In the genomic region with DNA sequence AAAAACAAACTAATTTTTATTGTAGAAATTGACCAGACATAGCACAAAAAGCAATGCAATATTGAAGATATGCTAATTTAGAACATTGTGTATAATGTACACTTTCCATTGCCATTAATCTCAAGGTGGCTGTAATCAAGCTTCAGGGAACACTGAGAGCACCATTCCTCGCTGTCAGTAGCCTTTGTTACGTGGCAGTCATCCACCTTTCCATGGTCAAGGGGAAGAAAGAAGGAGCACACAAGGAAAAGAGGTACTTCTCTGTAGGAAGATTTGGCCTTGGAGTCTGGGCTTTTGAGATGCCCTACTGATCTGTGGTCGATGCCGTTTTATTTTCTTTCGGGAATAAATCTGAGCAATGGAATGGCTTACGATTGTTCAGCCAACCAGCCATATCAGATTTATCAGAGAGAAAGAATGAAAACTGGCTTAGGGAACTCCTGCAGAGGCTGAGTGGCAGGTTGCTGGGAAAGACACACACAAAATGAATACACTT, we compare ENCODE assay signal across 16 mouse cellular contexts. TPM values are rescaled to one million over a fixed set of nuclear protein-coding genes. Genes with fewer than 3 reads are reported as not detected.
A peak's percentile ranks its signal among the peaks of the same experiment; 100 is the strongest.
DNase-seq lines count a peak whose midpoint lies in the region; ATAC-seq and TF ChIP-seq lines count a peak whose summit lies in the region.
"Had no signal": no experiment of that assay in that cellular context is flagged by ENCODE, and none has a peak within 500 bp of the region (broad histone marks: within the 10 kb centered on the region; RNA-seq: fewer than 3 reads in every experiment).

No protein-coding gene starts in this region.

- no peak for ATAC-seq in forebrain, embryonic 13.5 days
- ATAC-seq in forebrain, embryonic 11.5 days (replicated peaks; ENCODE audit: low FRiP score) = no peak
- no peak for ATAC-seq in hindbrain, embryonic 13.5 days (ENCODE audit: low FRiP score)
- no peak for ATAC-seq in hindbrain, embryonic 11.5 days (ENCODE audit: low FRiP score)
- ATAC-seq in hindbrain, embryonic 16.5 days = no peak
- no peak for ATAC-seq in midbrain, postnatal 0 days (ENCODE audit: low FRiP score)
- ATAC-seq: inflammation-experienced regulatory T-cells, adult 6 months had no signal

- TF ChIP-seq CTCF in midbrain, postnatal 0 days (IDR thresholded peaks at IDR 0.05) = no peak

- 0 out of 2 replicates have a peak overlapping the region, but pooled peaks have one; percentile 10 for H3K4me3 ChIP-seq in forebrain, embryonic 13.5 days
- no peak overlapping the region for H3K4me3 ChIP-seq in forebrain, embryonic 11.5 days (ENCODE audit: low read depth, low read length)
- peak overlapping the region; percentile 12; the same call in 1 of the 2 replicates for H3K4me3 ChIP-seq in hindbrain, embryonic 13.5 days
- no peak overlapping the region for H3K4me3 ChIP-seq in hindbrain, embryonic 11.5 days (ENCODE audit: low read depth, low read length)
- peak overlapping the region; percentile 6; the same call in 1 of the 2 replicates for H3K4me3 ChIP-seq in hindbrain, embryonic 16.5 days (ENCODE audit: low read length)
- H3K4me3 ChIP-seq in midbrain, postnatal 0 days (ENCODE audit: low read depth, low read length) = peak overlapping the region; percentile 3; the same call in 1 of the 2 replicates
- H3K4me3 ChIP-seq: kidney, embryonic 15.5 days; stomach, embryonic 15.5 days had no signal

- H3K27me3 ChIP-seq in forebrain, embryonic 13.5 days = peaks cover 28% of the 10 kb centered on the region
- peaks cover 7% of the 10 kb centered on the region; the same call in 1 of the 2 replicates for H3K27me3 ChIP-seq in forebrain, embryonic 11.5 days (ENCODE audit: control insufficient read depth, insufficient read depth, low read length)
- H3K27me3 ChIP-seq in hindbrain, embryonic 13.5 days = no peaks in the 10 kb centered on the region
- no peaks in the 10 kb centered on the region for H3K27me3 ChIP-seq in hindbrain, embryonic 11.5 days (ENCODE audit: control insufficient read depth, insufficient read depth, low read length)
- no peaks in the 10 kb centered on the region for H3K27me3 ChIP-seq in hindbrain, embryonic 16.5 days (replicated peaks; ENCODE audit: control insufficient read depth, insufficient read depth, low read length)
- no peaks in the 10 kb centered on the region for H3K27me3 ChIP-seq in midbrain, postnatal 0 days (ENCODE audit: insufficient read depth, low read length)

- H3K4me1 ChIP-seq in forebrain, embryonic 13.5 days = peaks cover 23% of the 10 kb centered on the region
- peaks cover 3% of the 10 kb centered on the region; the same call in 1 of the 2 replicates for H3K4me1 ChIP-seq in forebrain, embryonic 11.5 days (replicated peaks; ENCODE audit: control insufficient read depth, insufficient read depth, low read length)
- peaks cover 24% of the 10 kb centered on the region for H3K4me1 ChIP-seq in hindbrain, embryonic 13.5 days (replicated peaks)
- no peaks in the 10 kb centered on the region for H3K4me1 ChIP-seq in hindbrain, embryonic 11.5 days (replicated peaks; ENCODE audit: control insufficient read depth, insufficient read depth, low read length)
- H3K4me1 ChIP-seq in hindbrain, embryonic 16.5 days (ENCODE audit: control insufficient read depth, insufficient read depth, low read depth, low read length) = peaks cover 3% of the 10 kb centered on the region; the same call in 1 of the 2 replicates
- no peaks in the 10 kb centered on the region; the same call in 1 of the 2 replicates for H3K4me1 ChIP-seq in midbrain, postnatal 0 days (ENCODE audit: insufficient read depth, low read length)

- no peak for DNase-seq in forebrain, embryonic 11.5 days (ENCODE audit: low spot score)
- no peak for DNase-seq in hindbrain, embryonic 11.5 days (ENCODE audit: low spot score)
- no peak for DNase-seq in midbrain, postnatal 0 days (ENCODE audit: low spot score)
- DNase-seq in right cerebral cortex, postnatal 14 days = no peak
- no peak for DNase-seq in urinary bladder, postnatal 14 days (ENCODE audit: low spot score)
- DNase-seq: gastrocnemius, postnatal 36 days; lung, postnatal 14 days had no signal

- WGBS in forebrain, embryonic 13.5 days = 40% methylated on average over 6 of the region's 6 CpGs
- WGBS in forebrain, embryonic 11.5 days = 62% methylated on average over 6 of the region's 6 CpGs
- WGBS in hindbrain, embryonic 13.5 days = 54% methylated on average over 6 of the region's 6 CpGs
- WGBS in hindbrain, embryonic 11.5 days = 82% methylated on average over 6 of the region's 6 CpGs
- WGBS in hindbrain, embryonic 16.5 days = 48% methylated on average over 6 of the region's 6 CpGs
- WGBS in midbrain, postnatal 0 days = 25% methylated on average over 6 of the region's 6 CpGs

- peak overlapping the region; percentile 15; the same call in 1 of the 2 replicates for H3K4me2 ChIP-seq in forebrain, embryonic 13.5 days
- no peak overlapping the region for H3K4me2 ChIP-seq in forebrain, embryonic 11.5 days (ENCODE audit: low read depth, low read length, severe bottlenecking)
- peak overlapping the region; percentile 34 for H3K4me2 ChIP-seq in hindbrain, embryonic 13.5 days
- H3K4me2 ChIP-seq in hindbrain, embryonic 11.5 days (replicated peaks; ENCODE audit: low read depth, low read length) = no peak overlapping the region
- H3K4me2 ChIP-seq in hindbrain, embryonic 16.5 days (ENCODE audit: low read length) = peak overlapping the region; percentile 47
- H3K4me2 ChIP-seq in midbrain, postnatal 0 days (ENCODE audit: low read depth, low read length, poor library complexity, severe bottlenecking) = peak overlapping the region; percentile 39
- H3K4me2 ChIP-seq: kidney, embryonic 15.5 days; stomach, embryonic 15.5 days had no signal

- H3K36me3 ChIP-seq in forebrain, embryonic 13.5 days (ENCODE audit: poor library complexity, severe bottlenecking) = no peaks in the 10 kb centered on the region
- no peaks in the 10 kb centered on the region for H3K36me3 ChIP-seq in forebrain, embryonic 11.5 days (ENCODE audit: control insufficient read depth, insufficient read depth, low read length)
- no peaks in the 10 kb centered on the region for H3K36me3 ChIP-seq in hindbrain, embryonic 13.5 days
- H3K36me3 ChIP-seq in hindbrain, embryonic 11.5 days (ENCODE audit: control insufficient read depth, insufficient read depth, low read length) = no peaks in the 10 kb centered on the region
- no peaks in the 10 kb centered on the region for H3K36me3 ChIP-seq in hindbrain, embryonic 16.5 days (ENCODE audit: control insufficient read depth, insufficient read depth, low read length)
- H3K36me3 ChIP-seq in midbrain, postnatal 0 days (ENCODE audit: insufficient read depth, low read length) = no peaks in the 10 kb centered on the region
- H3K36me3 ChIP-seq: kidney, embryonic 15.5 days; stomach, embryonic 15.5 days had no signal

- no peak overlapping the region for H3K9ac ChIP-seq in forebrain, embryonic 13.5 days
- no peak overlapping the region for H3K9ac ChIP-seq in forebrain, embryonic 11.5 days (ENCODE audit: low read length)
- H3K9ac ChIP-seq in hindbrain, embryonic 13.5 days = peak overlapping the region; percentile 43; the same call in 1 of the 2 replicates
- no peak overlapping the region for H3K9ac ChIP-seq in hindbrain, embryonic 11.5 days (ENCODE audit: low read depth, low read length)
- no peak overlapping the region; the same call in 1 of the 2 replicates for H3K9ac ChIP-seq in hindbrain, embryonic 16.5 days (ENCODE audit: low read depth, low read length)
- peak overlapping the region; percentile 24; the same call in 1 of the 2 replicates for H3K9ac ChIP-seq in midbrain, postnatal 0 days (replicated peaks; ENCODE audit: low read length, poor library complexity, severe bottlenecking)
- H3K9ac ChIP-seq: kidney, embryonic 15.5 days; liver, embryonic 14.5 days; stomach, embryonic 15.5 days had no signal

- no peaks in the 10 kb centered on the region for H3K9me3 ChIP-seq in forebrain, embryonic 13.5 days (replicated peaks)
- no peaks in the 10 kb centered on the region for H3K9me3 ChIP-seq in forebrain, embryonic 11.5 days (ENCODE audit: control insufficient read depth, low read length)
- no peaks in the 10 kb centered on the region for H3K9me3 ChIP-seq in hindbrain, embryonic 13.5 days
- H3K9me3 ChIP-seq in hindbrain, embryonic 11.5 days (ENCODE audit: control insufficient read depth, low read length) = no peaks in the 10 kb centered on the region
- no peaks in the 10 kb centered on the region for H3K9me3 ChIP-seq in hindbrain, embryonic 16.5 days (ENCODE audit: control insufficient read depth, low read length)
- H3K9me3 ChIP-seq in midbrain, postnatal 0 days (ENCODE audit: low read length) = no peaks in the 10 kb centered on the region
- H3K9me3 ChIP-seq: kidney, embryonic 15.5 days; stomach, embryonic 15.5 days had no signal

- H3K27ac ChIP-seq in forebrain, embryonic 13.5 days = no peak overlapping the region
- H3K27ac ChIP-seq in forebrain, embryonic 11.5 days (ENCODE audit: low read depth, low read length) = no peak overlapping the region
- 0 out of 2 replicates have a peak overlapping the region, but pooled peaks have one; percentile 12 for H3K27ac ChIP-seq in hindbrain, embryonic 13.5 days
- no peak overlapping the region for H3K27ac ChIP-seq in hindbrain, embryonic 11.5 days (ENCODE audit: low read depth, low read length)
- H3K27ac ChIP-seq in hindbrain, embryonic 16.5 days (ENCODE audit: low read depth, low read length) = 0 out of 2 replicates have a peak overlapping the region, but pooled peaks have one; percentile 51
- no peak overlapping the region for H3K27ac ChIP-seq in midbrain, postnatal 0 days (ENCODE audit: low read depth, low read length)
- H3K27ac ChIP-seq: kidney, embryonic 15.5 days; liver, embryonic 14.5 days; stomach, embryonic 15.5 days had no signal

RNA-seq across cellular contexts. Expression of a gene that starts 4.6 kb away (rescaled TPM):
- polyA plus RNA-seq in forebrain, embryonic 13.5 days (2015; fragmentation: Nextera tagmentation; extraction: Ambion mirVana) = 8.9 and 11.2 TPM in 2 replicates
- 3.9 and 4.3 TPM in 2 replicates for polyA plus RNA-seq in forebrain, embryonic 11.5 days (2014; fragmentation: Nextera tagmentation; extraction: Ambion mirVana)
- 13.7 and 15.3 TPM in 2 replicates for polyA plus RNA-seq in hindbrain, embryonic 13.5 days (2015; fragmentation: Nextera tagmentation; extraction: Ambion mirVana)
- polyA plus RNA-seq in hindbrain, embryonic 11.5 days (2014; fragmentation: Nextera tagmentation; extraction: Ambion mirVana) = 5.6 and 10.2 TPM in 2 replicates
- polyA plus RNA-seq in hindbrain, embryonic 16.5 days (2015; fragmentation: Nextera tagmentation; extraction: Ambion mirVana) = 12.4 and 14.7 TPM in 2 replicates
- 33.5 and 40.8 TPM in 2 replicates for total RNA-seq in midbrain, postnatal 0 days (2014; rRNA removed)
- polyA plus RNA-seq in midbrain, postnatal 0 days (2015; fragmentation: Nextera tagmentation; extraction: Ambion mirVana) = 6.2 and 7.8 TPM in 2 replicates
- total RNA-seq: megakaryocyte-erythroid progenitor cell, adult 5-6 weeks had no signal
- polyA plus RNA-seq: C2C12; inflammation-experienced regulatory T-cells, adult 6 months had no signal

Comparison
In these comparisons a context has a peak if more than half of its experiments do, and no peak if none do; other contexts are left out.
1. H3K27ac ChIP-seq: peak in hindbrain, embryonic 13.5 days (single experiment) and hindbrain, embryonic 16.5 days (single experiment); none in forebrain, embryonic 13.5 days (single experiment), forebrain, embryonic 11.5 days (single experiment), hindbrain, embryonic 11.5 days (single experiment) and midbrain, postnatal 0 days (single experiment).
2. H3K4me2 ChIP-seq: peak in forebrain, embryonic 13.5 days (single experiment), hindbrain, embryonic 13.5 days (single experiment), hindbrain, embryonic 16.5 days (single experiment) and midbrain, postnatal 0 days (single experiment); none in forebrain, embryonic 11.5 days (single experiment) and hindbrain, embryonic 11.5 days (single experiment).
3. H3K4me3 ChIP-seq: peak in forebrain, embryonic 13.5 days (single experiment), hindbrain, embryonic 13.5 days (single experiment), hindbrain, embryonic 16.5 days (single experiment) and midbrain, postnatal 0 days (single experiment); none in forebrain, embryonic 11.5 days (single experiment) and hindbrain, embryonic 11.5 days (single experiment).
4. H3K9ac ChIP-seq: peak in hindbrain, embryonic 13.5 days (single experiment) and midbrain, postnatal 0 days (single experiment); none in forebrain, embryonic 13.5 days (single experiment), forebrain, embryonic 11.5 days (single experiment), hindbrain, embryonic 11.5 days (single experiment) and hindbrain, embryonic 16.5 days (single experiment).